Mouse (Mus musculus) retina, postnatal 7 days (tissue): ENCODE results near the gene Defa37.
"Not testable (repeated sequence)": the region's sequence is repeated elsewhere in the genome, so short reads cannot be mapped to it uniquely, and the experiment has no call there.

Source experiments
- DNase-seq: peaks from one replicate; pipeline ENCODE4 v3.0.0-alpha.2; 2012; ENCODE audit warnings: low read depth, low spot score

Defa37 gene

DNA sequence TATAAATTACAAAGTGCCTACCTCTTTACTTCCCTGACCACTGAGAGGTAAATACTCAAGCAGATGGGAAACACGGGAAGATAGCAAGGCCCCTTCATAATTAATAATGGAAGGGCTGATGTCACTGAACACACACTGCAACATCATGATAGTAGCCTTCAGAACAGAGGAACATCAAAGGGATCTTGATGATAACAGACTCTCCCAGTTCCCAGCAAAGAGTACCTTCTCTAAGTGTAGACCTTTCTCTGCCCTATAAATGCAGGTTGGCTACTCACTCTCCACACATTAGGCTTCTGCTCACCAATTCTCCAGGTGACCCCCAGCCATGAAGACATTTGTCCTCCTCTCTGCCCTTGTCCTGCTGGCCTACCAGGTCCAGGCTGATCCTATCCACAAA lies at the start of gene Defa37:
Gene Defa37 (plus strand): TSS at position 301 of the 400 bp plus-strand sequence.
- DNase-seq: not testable (repeated sequence)

DNA sequence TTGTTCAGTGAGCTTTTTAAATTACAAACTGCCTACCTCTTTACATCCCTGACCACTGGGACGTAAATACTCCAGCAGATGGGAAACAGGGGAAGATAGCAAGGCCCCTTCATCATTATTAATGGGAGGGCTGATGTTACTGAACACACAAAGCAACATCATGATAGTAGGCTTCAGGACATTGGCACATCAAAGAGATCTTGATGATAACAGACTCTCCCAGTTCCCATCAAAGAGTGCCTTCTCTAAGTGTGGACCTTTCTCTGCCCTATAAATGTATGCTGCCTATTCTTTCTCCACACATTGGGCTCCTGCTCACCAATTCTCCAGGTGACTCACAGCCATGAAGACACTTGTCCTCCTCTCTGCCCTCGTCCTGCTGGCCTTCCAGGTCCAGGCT lies 36.5 kb upstream of the Defa37 start, which contains the start of gene Defa32:
Gene Defa32 (plus strand): TSS at position 301 of the 400 bp plus-strand sequence.
- not testable (repeated sequence) for DNase-seq

DNA sequence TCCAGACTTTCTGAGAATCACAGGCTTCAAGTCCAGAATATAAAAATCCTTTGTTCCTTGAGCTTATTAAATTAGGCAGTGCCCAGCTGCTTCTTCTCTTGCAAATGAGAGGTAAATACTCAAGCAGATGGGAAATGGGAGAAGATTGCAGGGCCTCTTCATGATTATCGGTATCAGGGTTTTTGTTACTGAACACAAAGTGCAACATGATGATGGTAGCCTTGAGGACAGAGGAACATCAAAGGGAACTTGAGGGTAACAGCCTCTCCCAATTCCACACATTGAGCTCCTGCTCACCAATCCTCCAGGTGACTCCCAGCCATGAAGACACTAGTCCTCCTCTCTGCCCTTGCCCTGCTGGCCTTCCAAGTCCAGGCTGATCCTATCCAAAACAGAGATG lies 17.5 kb downstream of the Defa37 start, which contains the start of gene Defa28:
Gene Defa28 (plus strand): TSS at position 301 of the 400 bp plus-strand sequence.
- DNase-seq: not testable (repeated sequence)

DNA sequence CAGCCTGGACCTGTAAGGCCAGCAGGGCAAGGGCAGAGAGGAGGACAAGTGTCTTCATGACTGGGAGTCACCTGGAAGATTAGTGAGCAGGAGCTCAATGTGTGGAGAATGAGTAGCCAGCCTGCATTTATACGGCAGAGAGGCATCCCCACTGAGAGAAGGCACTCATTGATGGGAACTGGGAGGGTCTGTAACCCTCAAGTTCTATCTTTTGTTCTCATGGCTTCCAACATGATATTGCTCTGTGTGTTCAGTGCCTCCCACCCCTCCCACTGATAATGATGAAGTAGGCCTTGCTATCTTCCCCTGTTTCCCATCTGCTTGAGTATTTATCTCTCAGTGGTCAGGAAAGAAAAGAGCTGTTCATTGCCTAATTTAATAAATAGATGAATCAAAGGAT lies 29.2 kb downstream of the Defa37 start, which contains the start of gene Gm7861:
Gene Gm7861 (minus strand): TSS at position 101 of the 400 bp plus-strand sequence.
- DNase-seq: not testable (repeated sequence)
